Mouse (Mus musculus): ENCODE measurements at regions not wholly inside any gene's neighbourhood (a gene's known extent, or its start where the extent isn't known, plus 50 kb on each side); places are given as distances from the start of the nearest gene placed in this dataset.

DNA sequence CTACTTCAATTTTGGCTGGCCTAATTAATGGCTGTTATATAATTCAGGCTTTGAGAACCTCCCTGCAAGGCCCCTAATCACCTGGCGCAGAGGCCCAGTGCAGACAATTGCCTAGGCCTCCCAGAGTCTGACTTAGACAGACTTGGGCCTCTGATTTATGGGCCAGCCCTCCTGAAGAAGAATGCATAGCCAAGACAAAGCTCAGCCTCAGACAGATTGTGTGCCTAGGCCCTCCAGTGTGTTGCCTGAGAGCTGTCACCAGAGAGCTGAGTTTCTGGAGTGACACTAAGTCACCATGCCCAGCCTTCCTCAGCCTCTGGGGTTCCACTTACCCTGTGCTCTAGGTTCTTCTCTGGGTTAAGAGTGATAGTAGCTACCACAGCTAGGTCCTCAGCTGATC lies 222.7 kb downstream of the Ptprc start:
- TF ChIP-seq CTCF (IDR thresholded peaks at IDR 0.05; ENCODE audit: extremely low read depth, insufficient read depth, insufficient read length, insufficient replicate concordance) (no peak), POLR2A (IDR thresholded peaks at IDR 0.05; ENCODE audit: low read depth, low read length) (no peak)

Data from spleen, adult 2 months (tissue).